ENCODE assay signal across 20 mouse cellular contexts in the genomic region with DNA sequence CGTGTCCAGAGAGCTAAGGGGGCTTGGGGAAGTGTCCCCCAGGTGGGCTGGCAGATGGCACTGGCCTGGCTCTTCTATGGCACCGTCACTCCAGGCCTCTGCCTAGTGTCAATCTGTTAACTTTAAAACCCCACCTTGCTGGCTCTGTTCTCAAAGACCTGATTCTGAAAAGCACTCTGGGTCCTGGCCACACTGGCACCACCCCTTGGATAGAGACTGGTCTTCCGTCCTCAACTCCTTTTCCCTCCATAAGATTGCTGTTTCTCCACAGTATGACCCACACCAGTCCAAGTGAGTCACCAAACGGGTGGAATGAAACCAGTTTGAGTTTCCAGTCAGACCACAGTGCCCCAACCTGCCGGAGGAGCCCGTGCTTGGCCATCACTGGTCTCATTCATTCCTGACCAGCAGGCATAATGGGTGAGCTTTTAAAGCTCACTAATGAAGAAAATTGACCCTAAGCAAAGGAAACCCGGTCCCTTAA.
DNase-seq lines count a peak whose midpoint lies in the region; ATAC-seq lines count a peak whose summit lies in the region.
"Had no signal": no experiment of that assay in that cellular context is flagged by ENCODE, and none has a peak within 500 bp of the region (broad histone marks: within the 10 kb centered on the region; RNA-seq: fewer than 3 reads in every experiment).

No protein-coding gene starts in this region.

- 15% methylated on average over 7 of the region's 7 CpGs for WGBS in forebrain, embryonic 11.5 days
- 28% methylated on average over 7 of the region's 7 CpGs for WGBS in hindbrain, embryonic 13.5 days
- WGBS in midbrain, embryonic 14.5 days: 17% methylated on average over 7 of the region's 7 CpGs

- H3K27me3 ChIP-seq in forebrain, embryonic 11.5 days (ENCODE audit: control insufficient read depth, insufficient read depth, low read length): no peaks in the 10 kb centered on the region; the same call in 1 of the 2 replicates
- peaks cover 18% of the 10 kb centered on the region; the same call in 1 of the 2 replicates for H3K27me3 ChIP-seq in hindbrain, embryonic 13.5 days
- no peaks in the 10 kb centered on the region for H3K27me3 ChIP-seq in midbrain, embryonic 14.5 days (ENCODE audit: control insufficient read depth, insufficient read depth, low read length)
- H3K27me3 ChIP-seq: CH12.LX had no signal

- H3K4me3 ChIP-seq in forebrain, embryonic 11.5 days (ENCODE audit: low read depth, low read length): peak overlapping the region; percentile 7; the same call in 1 of the 2 replicates
- H3K4me3 ChIP-seq in hindbrain, embryonic 13.5 days: no peak overlapping the region
- H3K4me3 ChIP-seq in midbrain, embryonic 14.5 days (replicated peaks; ENCODE audit: low read depth, low read length): no peak overlapping the region
- H3K4me3 ChIP-seq: erythroblast, embryonic 14.5 days; heart, adult 2 months; kidney, embryonic 15.5 days; layer of hippocampus, adult 2 months; stomach, embryonic 15.5 days had no signal

- DNase-seq in cerebellum, postnatal 25 days: no peak
- DNase-seq in forebrain, embryonic 11.5 days (ENCODE audit: low spot score): peak; percentile 51
- no peak for DNase-seq in midbrain, embryonic 14.5 days
- DNase-seq in spleen, adult 12 weeks (ENCODE audit: low spot score): no peak
- DNase-seq in adrenal gland, adult 8-10 months: no peak
- no peak for DNase-seq in cerebellum, adult 9-11 months
- DNase-seq: cerebellum, adult 9-10 months; heart, adult 2 months; heart, postnatal 36 days; lung, postnatal 10 days; right cerebral cortex, postnatal 4 days; thymus, postnatal 36 days had no signal

- H3K9me3 ChIP-seq in forebrain, embryonic 11.5 days (ENCODE audit: control insufficient read depth, low read length): no peaks in the 10 kb centered on the region
- no peaks in the 10 kb centered on the region for H3K9me3 ChIP-seq in hindbrain, embryonic 13.5 days
- no peaks in the 10 kb centered on the region for H3K9me3 ChIP-seq in midbrain, embryonic 14.5 days (ENCODE audit: control insufficient read depth, low read length)
- H3K9me3 ChIP-seq: kidney, embryonic 15.5 days; stomach, embryonic 15.5 days had no signal

- no peaks in the 10 kb centered on the region for H3K36me3 ChIP-seq in forebrain, embryonic 11.5 days (ENCODE audit: control insufficient read depth, insufficient read depth, low read length)
- H3K36me3 ChIP-seq in hindbrain, embryonic 13.5 days: no peaks in the 10 kb centered on the region
- H3K36me3 ChIP-seq in midbrain, embryonic 14.5 days (ENCODE audit: control insufficient read depth, insufficient read depth, low read length): no peaks in the 10 kb centered on the region
- H3K36me3 ChIP-seq: kidney, embryonic 15.5 days; stomach, embryonic 15.5 days had no signal

- H3K4me1 ChIP-seq in forebrain, embryonic 11.5 days (replicated peaks; ENCODE audit: control insufficient read depth, insufficient read depth, low read length): peaks cover 19% of the 10 kb centered on the region
- peaks cover 42% of the 10 kb centered on the region for H3K4me1 ChIP-seq in hindbrain, embryonic 13.5 days (replicated peaks)
- H3K4me1 ChIP-seq in midbrain, embryonic 14.5 days (ENCODE audit: control insufficient read depth, insufficient read depth, low read length): peaks cover 49% of the 10 kb centered on the region
- H3K4me1 ChIP-seq: stomach, embryonic 15.5 days had no signal

- peak overlapping the region; percentile 54; the same call in 1 of the 2 replicates for H3K27ac ChIP-seq in forebrain, embryonic 11.5 days (ENCODE audit: low read depth, low read length)
- peak overlapping the region; percentile 94 for H3K27ac ChIP-seq in hindbrain, embryonic 13.5 days
- H3K27ac ChIP-seq in midbrain, embryonic 14.5 days (replicated peaks; ENCODE audit: low read depth, low read length): peak overlapping the region; percentile 93
- H3K27ac ChIP-seq: heart, adult 2 months; kidney, embryonic 15.5 days; layer of hippocampus, adult 2 months; stomach, embryonic 15.5 days had no signal

- ATAC-seq in cerebellum, adult (ENCODE audit: insufficient number of reproducible peaks, low FRiP score, low TSS enrichment): 0 out of 2 replicates have a peak, but pooled peaks have one; percentile 26
- peak; percentile 19; the same call in 1 of the 2 replicates for ATAC-seq in forebrain, embryonic 11.5 days (replicated peaks; ENCODE audit: low FRiP score)
- no peak for ATAC-seq in hindbrain, embryonic 13.5 days (ENCODE audit: low FRiP score)
- no peak for ATAC-seq in midbrain, embryonic 14.5 days (ENCODE audit: low FRiP score, low TSS enrichment)

- H3K4me2 ChIP-seq in forebrain, embryonic 11.5 days (ENCODE audit: low read depth, low read length, severe bottlenecking): 0 out of 2 replicates have a peak overlapping the region, but pooled peaks have one; percentile 55
- peak overlapping the region; percentile 36; the same call in 1 of the 2 replicates for H3K4me2 ChIP-seq in hindbrain, embryonic 13.5 days
- peak overlapping the region; percentile 54 for H3K4me2 ChIP-seq in midbrain, embryonic 14.5 days (ENCODE audit: low read length)
- H3K4me2 ChIP-seq: kidney, embryonic 15.5 days; liver, embryonic 11.5 days had no signal

- H3K9ac ChIP-seq in forebrain, embryonic 11.5 days (ENCODE audit: low read length): no peak overlapping the region; the same call in 1 of the 2 replicates
- no peak overlapping the region for H3K9ac ChIP-seq in hindbrain, embryonic 13.5 days
- H3K9ac ChIP-seq in midbrain, embryonic 14.5 days (replicated peaks; ENCODE audit: low read length): peak overlapping the region; percentile 41; the same call in 1 of the 2 replicates
- H3K9ac ChIP-seq: kidney, embryonic 15.5 days; stomach, embryonic 15.5 days had no signal

Comparison
In these comparisons a context has a peak if more than half of its experiments do, and no peak if none do; other contexts are left out.
1. ATAC-seq: peak in cerebellum, adult (single experiment) and forebrain, embryonic 11.5 days (single experiment); none in hindbrain, embryonic 13.5 days (single experiment) and midbrain, embryonic 14.5 days (single experiment).
2. Peak in every context shown above with its lines, with median percentiles within 50 percentile points of each other: H3K27ac ChIP-seq and H3K4me2 ChIP-seq.